Mouse (Mus musculus) inflammation-experienced regulatory T-cells, adult 6 months (primary cell): ENCODE data around the gene Med13l. TPM values are rescaled to one million over a fixed set of nuclear protein-coding genes. Genes with fewer than 3 reads are reported as not detected.

Experiments used
- ATAC-seq: one replicate; pipeline ENCODE4 v1.8.0; 2017
- polyA plus RNA-seq, 3 experiments: library from polyadenylated mRNA; unstranded; fragments of 100-300 nt; shearing (Covaris generic); gene quantifications; one replicate each; pipeline ENCODE4 v1.2.1; 2017

Med13l gene
- polyA plus RNA-seq, 3 experiments from 2014 or later = 12.0 to 28.2 (median 22.7) TPM

DNA sequence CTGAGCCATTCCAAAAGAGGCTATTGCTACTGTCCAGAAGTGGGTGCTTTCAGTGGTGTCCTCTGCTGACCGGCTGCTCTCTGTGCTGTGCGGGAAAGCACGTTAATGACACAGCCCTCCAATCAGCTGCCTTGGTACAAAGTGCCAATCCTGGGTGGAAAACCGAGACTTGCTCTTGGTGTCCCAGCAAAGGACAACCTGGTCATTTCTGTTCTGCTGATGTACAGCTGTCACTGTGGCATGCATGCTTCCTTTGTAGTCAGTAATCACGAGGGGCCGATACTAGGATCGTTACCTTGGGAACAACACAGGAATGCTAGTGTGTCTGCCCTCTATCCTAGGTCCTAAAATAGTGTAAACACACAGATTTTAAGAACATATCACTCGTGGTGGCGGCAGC is 142.2 kb downstream of the Med13l start:
- no peak for ATAC-seq

DNA sequence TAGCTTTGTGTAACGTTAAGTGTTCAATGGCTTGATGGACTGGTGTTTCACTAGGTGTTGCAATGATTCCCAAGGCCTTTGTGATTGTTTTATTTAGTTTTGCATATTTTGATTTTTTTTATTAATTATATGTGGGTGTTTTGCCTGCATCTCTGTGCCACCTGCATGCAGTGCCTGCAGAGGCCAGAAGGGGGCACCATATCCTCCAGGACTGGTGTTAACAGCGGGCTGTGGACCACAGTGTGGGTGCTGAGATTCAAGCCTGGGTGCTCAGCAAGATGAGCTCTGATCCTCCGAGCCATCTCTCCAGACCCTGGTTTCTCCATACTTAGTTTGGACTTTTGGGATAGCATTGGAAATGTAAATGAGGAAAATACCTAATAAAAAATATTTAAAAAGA is 143.7 kb downstream of the Med13l start:
- ATAC-seq = peak; percentile 21

DNA sequence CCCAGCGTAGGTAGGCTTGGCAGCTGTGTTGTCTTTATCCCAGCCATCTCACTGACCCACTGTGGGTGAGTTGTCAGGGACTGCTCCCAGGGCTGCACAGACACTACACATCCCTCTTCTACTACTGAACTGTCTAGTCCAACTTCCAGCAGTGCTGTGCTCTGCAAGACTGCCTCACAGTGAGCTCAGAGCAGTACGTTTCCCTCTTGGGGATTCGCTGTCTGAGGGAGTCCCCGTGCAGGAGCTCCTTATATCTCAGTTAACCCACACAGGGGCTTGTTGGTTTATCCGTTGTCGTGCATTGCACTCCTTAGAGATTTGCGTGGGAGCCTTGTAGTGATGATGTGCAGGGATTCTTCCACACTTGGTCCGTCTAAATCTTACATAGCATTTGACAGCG is 144.5 kb downstream of the Med13l start:
- no peak for ATAC-seq

DNA sequence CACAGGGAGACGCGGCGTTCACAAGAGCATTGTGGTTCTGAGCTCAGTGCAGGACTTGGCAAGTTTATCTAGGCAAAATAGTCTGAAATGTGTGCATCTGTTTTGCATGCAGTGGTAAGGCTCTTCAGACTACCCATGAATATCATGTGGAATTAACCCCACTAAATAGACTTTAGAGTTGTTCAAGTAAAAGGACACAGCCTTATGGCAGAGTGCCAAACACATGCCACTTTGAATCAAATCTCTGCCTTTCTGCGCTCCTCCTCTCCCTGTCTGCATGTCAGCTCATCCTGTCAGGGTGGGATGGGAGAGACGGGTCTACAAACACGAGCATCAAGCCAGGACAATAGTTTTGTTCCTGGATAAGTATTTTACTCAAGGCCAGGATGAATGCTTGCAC is 145.5 kb downstream of the Med13l start:
- no peak for ATAC-seq

DNA sequence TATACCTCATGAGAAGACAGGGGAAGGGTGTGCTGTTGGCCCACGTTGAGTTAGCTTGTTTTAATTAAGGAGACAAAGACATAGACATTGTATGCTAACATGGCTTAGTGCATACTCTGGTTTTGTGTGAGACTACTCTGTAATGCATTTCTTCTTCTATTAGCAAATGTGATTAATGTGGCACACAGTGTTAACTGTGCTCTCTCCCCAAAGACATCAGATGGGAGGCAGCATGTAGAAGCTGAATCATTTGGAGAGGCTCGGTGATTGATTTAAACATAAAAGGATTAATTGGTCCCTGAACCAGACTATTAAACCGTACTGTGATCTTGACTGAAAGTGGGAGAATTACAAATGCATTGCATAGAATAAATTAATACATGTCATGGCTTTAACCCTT is 145.9 kb downstream of the Med13l start:
- ATAC-seq = no peak

DNA sequence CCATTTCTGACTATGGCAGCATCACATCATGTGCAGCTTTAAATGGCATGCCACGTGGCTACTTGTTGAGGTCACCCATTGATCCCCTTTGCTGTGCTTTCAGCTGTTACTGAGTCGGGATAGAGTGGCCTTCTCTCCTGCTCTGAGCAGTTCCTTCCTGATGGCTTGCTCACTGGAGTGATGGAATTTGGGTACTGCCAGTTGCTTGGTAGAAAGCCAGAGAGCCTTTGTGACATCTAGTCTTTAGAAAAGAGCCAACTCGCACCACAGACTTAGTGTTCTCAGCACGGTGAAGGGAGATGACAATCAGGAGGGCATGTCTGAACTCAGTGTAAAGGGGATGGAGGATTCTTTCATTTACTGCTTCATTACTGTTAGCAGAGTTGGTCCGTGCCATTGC is 147.0 kb downstream of the Med13l start:
- ATAC-seq = no peak

DNA sequence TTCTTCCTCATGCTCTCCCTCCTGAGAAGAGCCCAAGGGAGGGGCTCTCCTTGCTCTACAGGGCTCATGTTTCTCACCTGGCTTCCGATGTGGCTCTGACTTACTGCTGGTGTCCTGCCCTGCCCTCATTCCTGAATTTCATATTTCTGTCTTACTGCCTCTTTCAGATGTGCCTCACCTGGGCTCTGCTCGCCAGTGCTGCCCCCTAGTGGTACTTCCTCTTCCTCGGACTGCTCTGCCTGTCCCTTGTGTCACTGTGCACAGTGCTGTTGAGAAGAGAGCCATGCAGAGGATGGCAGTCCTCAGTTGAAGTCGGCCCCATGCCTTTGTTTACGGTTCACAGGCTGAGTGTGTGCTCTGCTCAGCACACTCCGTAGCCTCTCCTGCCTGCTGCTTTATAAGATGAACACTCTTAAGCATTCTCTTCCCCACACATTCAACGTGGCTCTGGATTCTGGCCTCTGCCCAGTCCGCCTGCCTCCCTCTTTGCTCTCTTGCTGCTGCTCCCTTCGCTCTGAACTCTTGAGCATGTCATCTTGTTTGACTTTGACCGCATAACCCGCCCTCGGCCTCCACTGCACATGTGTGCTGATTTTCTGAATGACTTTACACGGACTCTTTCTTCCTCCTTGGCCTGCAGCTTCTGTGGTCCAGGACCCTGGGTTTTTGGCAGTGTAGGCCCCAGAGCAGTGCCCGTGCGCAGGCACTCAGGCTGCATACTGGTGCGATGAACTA is 147.9 kb downstream of the Med13l start:
- no peak for ATAC-seq

DNA sequence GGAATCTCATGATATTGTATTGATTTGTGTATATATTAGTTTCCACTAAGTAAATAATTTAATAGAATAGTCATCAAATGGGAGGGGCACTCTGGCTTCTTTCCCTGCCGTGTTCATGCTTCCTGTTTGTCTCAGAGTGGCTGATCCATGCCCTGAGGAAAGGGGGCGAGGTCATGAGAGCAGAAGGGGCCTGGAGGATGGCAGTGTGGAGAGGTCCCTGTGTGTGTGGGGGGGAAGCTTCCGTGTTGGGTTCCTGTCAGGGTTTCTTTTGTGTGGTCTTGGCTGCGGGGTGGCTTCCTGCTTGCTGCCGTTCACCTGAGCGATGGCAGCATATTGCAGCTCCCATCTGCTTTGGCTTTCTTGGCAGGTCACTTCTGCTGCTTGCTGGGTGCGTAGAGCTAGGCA is 149.4 kb downstream of the Med13l start:
- ATAC-seq = peak; percentile 69

DNA sequence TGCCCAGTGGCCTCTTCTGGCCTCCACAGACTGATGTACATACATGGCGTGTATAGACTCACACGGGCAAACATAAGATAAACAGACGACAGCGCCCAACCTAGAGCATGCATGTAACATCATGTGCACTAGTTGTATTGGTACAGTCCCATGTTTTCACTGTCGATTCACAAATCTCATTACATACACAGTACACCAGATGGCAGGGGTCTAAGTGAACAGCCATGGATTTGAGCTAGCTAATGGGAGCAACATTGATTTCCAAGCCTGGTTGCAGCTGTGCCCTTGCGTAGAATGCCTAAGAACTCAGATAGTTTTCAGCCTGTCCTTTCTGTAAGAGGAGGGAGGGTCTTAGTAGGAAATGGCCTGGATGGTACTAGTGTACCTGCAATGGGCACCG is 155.0 kb downstream of the Med13l start:
- ATAC-seq = no peak

DNA sequence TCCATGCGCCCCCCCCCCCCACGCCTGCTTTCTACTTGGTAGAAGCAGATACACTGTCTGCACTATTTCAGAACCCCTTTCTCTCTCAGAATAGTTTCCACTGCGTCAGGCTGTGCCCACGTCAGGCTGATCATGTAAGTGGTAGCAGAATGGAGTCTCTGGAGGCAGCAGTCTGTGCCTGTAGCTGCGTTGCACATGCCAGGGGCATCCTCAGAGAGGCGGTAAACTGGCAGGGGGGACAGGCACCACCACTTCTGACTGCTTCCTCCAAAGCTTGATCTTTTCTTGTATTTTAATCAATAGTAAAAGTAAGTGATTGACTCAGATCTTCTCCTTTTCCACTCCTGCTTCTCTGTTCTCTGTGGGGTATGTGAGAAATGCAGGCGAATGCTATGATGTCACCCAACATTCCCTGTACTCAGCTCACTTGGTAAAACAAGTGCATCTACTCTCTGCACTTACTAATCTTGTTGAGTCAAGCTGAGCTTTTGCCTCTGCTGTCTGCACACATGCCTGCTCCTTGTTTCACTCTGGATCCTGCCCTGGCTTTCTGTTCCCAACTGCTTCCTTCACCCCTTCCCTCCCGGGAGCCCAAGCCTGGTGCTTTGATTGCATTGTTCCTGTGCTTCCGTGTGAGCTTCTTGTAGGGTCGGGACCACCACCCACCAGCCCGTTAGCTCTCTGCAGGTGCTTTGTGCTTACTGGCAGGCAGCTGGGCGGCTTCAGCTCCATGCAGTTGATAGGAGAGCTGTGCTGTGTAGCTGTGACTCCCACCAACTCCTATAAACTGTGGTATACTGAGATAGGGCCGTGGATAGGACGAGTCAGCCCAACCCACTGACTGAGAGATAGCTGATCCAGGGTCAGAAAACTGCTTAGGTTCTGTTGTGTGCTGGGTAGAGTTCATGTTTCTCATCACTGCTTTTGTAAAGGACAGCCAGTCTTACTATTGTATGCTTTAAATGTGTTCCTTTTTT is 156.1 kb downstream of the Med13l start:
- ATAC-seq = no peak

DNA sequence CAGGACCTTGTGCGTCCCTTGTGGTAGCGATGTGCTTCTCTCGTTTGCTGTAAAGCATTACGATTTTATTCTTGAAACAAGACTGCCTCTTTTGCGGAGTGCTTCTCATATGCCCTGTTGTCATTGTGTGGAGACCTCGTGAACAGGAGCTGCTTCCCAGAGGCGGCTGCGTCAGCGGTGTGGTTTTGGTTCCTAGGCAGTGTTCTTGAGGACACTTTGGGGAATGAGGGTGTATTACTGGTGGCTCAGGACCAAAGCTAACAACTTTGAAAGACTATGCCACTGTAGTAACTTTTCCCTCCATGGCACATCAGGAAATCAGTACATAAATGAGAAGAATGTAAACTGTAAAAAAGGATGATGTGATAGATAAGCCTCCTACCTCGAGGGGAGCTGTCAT is 157.0 kb downstream of the Med13l start:
- ATAC-seq = no peak

DNA sequence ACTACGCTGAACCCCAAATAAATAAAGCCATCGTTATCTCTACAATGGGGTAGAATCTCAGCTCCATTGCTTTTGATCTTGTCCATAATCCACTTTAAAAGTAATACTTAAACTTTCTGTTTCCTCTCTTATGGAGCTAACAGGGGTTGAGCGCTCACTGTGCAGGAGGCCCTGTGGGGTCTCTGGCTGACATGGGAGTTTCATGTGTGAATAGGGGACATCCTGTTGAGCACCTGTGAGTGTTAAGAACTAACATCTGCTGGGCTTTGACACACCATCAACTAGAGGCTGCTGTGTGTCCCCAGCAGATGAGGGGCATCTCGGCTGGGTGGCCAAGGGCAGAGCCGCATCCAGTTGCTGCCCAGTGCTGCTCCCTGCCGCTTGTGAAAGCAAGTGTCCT is 157.6 kb downstream of the Med13l start:
- ATAC-seq = no peak

DNA sequence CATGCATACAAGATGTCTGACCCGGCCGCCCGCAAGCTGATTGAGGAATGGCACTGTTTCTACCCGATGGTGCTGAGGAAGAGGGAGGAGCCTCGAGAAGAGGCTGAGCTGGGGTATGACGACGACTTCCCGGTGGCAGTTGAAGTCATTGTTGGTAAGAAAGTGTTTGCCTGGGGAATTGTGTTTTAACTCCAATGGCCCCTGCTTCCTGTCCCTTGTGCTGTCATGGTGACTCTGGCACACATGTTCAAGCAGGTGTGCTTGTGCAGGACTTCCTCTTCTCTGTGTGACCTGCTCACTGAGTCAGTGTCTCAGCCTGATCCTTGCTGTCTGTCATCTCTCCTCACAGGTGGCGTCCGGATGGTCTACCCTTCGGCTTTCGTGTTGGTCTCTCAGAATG is 160.9 kb downstream of the Med13l start:
- no peak for ATAC-seq

DNA sequence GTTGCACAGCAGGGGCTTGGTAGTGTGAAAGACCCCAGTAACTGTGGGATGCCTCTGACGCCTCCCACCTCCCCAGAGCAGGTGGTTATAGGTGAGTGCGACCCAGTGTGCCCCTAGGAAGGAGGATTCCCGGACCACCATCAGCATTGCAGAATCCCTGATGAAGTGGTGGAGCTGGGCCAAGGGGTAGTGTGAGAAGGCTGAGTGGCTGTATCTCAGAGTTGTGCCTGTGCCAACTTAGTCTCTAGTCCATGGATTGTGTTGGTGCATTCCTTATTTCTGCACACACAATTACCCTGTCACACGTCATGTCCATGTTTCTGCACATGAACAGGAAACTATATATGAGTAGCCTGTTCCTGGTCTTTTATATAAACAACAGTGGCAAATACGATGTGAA is 161.4 kb downstream of the Med13l start:
- ATAC-seq = no peak

DNA sequence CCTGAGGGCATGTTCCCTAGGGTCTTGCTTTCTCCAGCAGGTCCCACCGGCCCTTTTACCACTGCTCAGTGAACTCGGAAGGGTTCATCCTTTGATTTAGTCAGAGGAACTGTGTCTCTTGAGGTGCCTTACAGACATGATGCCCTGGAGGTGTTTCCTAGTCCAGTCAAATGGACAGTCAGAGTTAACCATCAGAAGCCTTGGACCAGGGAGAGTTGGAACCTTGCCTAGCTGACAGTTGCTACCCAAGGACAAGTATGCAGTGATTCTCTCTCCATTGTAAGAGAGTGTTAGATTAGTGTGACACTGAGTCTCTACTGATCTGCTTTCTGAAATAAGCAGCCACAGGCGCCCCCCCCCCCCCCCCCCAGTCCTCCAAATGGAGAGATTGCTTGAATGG is 162.0 kb downstream of the Med13l start:
- no peak for ATAC-seq

DNA sequence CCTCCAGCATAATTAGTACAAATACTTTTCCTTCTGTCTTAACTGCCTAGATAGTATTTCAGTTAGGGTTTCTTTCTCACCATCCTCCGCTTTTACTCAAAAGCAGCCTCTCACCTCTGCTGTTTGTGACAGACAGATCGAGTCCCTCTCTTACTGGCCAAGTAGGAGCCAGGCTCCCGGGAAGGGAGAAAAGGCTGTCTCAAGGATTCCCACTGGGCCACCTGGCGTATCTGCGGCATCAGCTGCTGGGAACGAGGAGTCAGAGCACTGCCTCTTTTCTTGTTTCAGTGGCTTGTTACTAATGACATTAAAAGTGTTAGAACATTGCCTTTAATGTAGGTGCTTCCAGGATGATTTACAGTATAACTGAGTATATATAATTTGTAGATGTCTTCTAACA is 164.9 kb downstream of the Med13l start:
- ATAC-seq = no peak

DNA sequence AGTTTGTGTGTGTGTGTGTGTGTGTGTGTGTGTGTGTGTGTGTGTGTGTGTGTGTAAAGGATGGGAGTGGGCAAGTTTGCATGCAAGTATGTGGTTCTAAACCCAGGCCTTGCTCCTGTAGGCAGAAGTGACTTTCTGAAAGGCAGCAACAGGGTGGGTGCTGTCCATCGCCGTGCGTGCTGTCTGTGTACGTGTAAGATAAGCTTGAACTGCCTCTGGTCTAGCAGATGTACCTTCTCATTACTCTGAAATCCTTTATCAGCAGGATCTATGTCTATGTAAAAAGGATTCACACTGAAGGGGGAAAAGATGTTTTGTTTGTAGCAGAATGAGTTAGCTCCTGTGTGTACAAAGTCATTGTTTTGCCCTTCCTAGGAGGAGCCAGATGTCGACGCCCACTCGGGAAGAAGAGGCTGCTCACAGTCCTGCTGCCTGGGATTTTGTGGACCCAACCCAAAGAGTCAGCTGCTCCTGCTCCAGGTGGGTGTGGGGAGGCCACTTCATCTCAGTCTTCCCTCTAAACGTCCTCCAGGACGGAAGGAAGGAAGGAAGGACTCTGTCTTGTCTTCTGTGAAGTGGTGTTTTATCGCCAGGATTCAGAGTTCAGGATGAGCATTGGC is 165.5 kb downstream of the Med13l start:
- no peak for ATAC-seq

DNA sequence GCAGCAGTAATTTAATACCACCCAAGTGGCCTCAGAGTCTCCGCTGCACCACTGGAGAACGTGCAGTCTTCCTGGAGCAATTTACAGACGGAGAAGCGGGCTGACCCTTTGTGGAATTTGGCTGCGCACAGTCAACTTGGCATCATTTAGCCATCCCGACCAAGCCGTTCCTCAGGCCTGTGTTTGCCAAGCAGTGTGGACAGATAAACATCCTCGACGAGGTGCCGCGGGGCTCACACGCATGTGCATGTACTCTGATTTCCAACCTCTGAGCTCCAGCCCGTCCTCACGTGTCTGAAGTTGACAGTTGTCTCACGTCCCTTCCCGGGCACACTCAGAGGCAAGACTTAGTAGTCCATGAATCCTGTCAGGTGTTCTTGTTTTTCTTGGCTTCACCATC is 166.9 kb downstream of the Med13l start:
- ATAC-seq = no peak

DNA sequence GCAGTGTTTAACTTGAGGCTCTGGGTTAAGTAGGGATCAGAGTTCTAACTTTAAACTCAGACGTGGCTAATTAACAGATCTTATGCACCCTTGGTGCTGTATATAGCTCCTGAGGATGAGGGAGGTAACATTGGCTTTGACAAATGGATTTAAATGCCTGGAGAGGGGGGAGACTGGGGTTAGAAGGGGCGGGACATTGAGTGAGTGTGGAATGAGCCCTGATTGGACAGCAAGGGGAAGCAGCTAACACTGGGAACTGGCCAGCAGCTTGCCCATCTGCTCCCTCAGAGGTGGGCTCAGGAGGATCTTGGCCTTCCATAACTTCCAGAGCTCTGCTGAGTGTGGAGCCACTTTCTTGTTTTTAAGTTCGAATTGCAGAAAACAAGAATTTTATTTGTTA is 171.7 kb downstream of the Med13l start:
- no peak for ATAC-seq

DNA sequence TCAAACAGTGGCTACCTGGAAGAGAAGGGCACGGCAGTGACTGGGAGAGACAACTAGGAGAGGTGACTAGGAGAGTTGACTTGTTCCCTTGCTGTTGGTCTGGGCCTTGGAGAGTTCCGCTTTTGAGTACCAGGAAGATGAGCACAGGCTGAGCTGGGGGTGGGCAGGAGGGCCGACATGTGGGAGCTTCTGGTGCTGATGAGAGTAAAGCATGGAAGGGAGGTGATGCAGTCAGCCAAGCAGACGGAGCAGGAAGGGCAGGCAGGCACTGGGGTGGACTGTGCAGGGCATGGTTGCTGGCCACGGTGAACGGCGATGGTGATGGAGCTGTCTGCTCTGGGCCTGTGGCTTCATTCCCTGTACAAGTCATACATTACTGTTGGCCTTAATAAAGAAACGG is 172.2 kb downstream of the Med13l start:
- no peak for ATAC-seq

DNA sequence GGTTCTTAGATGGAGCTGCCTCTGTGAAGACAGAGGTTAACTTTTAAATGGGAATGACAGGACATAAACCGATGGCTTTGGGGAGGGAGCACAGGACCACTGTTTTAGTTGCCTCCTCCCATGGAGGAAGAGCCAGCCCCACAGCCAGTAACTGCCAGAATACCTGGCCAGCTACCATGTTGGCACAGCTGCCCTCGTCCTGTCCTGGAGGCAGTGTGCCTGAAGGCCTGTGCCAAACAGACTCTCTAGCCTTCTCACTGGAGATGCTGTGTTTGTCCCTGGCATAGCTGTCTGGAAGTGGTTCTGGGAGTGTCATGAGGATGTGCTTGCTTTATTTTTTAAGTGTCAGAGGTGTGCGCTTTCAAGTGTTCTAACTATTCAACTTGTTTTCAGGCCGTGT is 173.1 kb downstream of the Med13l start:
- no peak for ATAC-seq

DNA sequence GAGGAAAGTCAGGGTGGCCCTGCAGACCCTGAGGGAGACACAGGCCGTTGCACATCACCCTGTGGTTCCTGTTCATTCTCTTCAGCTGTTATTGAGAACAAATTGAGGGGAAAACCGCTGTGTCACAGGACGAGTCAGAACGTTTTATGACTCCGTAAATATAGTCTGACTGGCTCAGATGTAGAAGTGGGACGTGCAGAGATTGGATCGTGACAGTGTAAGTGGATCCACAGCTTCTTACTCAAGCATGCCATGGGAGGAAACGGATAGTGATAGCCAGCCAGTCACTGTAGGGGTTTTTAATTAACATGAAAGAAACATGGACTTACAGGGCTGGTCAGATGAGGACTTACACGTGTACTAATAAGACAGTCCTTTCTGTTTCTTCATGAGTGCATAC is 174.0 kb downstream of the Med13l start:
- no peak for ATAC-seq

DNA sequence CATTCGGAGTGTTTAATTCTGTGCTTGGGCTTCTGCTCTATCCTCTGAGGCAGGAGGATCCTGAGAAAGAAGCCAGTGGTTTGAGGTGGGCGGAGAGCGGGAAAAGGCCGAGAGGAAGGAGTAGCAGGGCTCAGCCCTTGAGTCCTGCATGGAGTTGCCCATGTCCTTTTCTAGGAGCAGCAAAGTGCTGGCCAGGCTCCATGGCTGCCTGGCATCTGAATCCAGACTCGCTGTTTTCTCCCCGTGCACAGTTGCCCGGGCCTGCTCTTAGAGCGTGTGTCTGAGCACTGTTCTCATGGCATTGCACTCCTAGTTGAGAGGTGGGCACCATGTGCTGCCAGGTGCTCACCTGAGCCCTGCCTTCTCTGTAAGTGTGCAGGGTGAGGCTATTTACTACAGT is 175.3 kb downstream of the Med13l start:
- ATAC-seq = no peak

DNA sequence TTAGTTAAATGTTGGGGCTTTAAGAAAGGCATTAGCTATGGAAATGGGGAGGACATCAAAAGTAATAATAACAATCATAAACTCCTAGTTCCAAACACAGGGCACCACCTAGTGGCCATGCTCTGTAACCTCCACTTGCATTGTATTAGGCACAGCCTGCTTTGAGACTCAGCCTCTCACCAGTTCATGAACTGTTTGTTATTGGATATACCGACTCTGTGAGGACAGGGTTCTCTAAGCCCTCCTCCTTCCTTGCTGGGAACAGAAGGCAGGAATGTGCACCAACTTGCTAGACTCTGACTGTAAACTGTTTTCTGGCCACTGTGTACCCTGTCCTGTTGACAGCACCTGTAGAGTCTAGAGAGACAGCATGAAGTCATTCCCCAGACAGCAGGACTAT is 177.1 kb downstream of the Med13l start:
- ATAC-seq = peak; percentile 77
